In the genomic region with DNA sequence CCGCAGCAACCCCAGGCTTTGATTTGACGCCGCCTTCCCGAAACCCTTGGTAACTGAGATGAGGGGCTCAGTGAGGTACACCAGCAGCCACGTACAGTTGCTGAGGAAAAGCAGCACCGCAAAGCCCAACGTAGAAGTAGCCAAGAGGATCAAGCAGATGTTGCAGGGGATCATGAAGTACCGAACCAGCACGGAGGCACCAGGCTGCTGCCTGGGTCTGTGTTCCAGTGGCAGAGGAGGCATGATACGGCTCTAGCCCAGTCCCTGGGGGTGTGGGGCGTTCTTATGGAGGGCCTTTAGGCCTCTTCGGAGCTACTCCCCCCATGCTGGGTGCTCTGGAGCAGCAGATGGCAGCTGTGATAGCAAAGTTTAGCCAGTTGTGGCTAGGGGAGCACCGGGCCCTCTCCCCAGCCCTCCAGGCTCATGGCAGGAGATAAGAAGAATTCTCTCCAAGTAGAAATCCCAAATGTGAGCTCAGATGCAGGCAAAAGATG, we compare ENCODE assay signal across 11 mouse cellular contexts. TPM values are rescaled to one million over a fixed set of nuclear protein-coding genes. Genes with fewer than 3 reads are reported as not detected.
DNase-seq lines count a peak whose midpoint lies in the region; ATAC-seq lines count a peak whose summit lies in the region.
"Had no signal": no experiment of that assay in that cellular context is flagged by ENCODE, and none has a peak within 500 bp of the region (broad histone marks: within the 10 kb centered on the region; RNA-seq: fewer than 3 reads in every experiment).

No protein-coding gene starts in this region.

- intact Hi-C loops in heart, postnatal 10 days (cut with DNase I): no loop called here

- peak overlapping the region; percentile 38 for H3K4me3 ChIP-seq in heart, embryonic 15.5 days
- peak overlapping the region; percentile 62 for H3K4me3 ChIP-seq in hindbrain, embryonic 13.5 days
- H3K4me3 ChIP-seq in midbrain, embryonic 13.5 days (replicated peaks): peak overlapping the region; percentile 58

- peaks cover 60% of the 10 kb centered on the region for H3K4me1 ChIP-seq in heart, embryonic 15.5 days (replicated peaks)
- H3K4me1 ChIP-seq in hindbrain, embryonic 13.5 days (replicated peaks): peaks cover 100% of the 10 kb centered on the region
- peaks cover 98% of the 10 kb centered on the region for H3K4me1 ChIP-seq in midbrain, embryonic 13.5 days (replicated peaks)

- H3K27ac ChIP-seq in heart, embryonic 15.5 days: peak overlapping the region; percentile 40
- peak overlapping the region; percentile 98 for H3K27ac ChIP-seq in hindbrain, embryonic 13.5 days
- H3K27ac ChIP-seq in midbrain, embryonic 13.5 days: peak overlapping the region; percentile 96

- 76% methylated on average over 13 of the region's 13 CpGs for WGBS in heart, embryonic 15.5 days
- 49% methylated on average over 13 of the region's 13 CpGs for WGBS in hindbrain, embryonic 13.5 days
- WGBS in midbrain, embryonic 13.5 days: 36% methylated on average over 13 of the region's 13 CpGs

- H3K9ac ChIP-seq in heart, embryonic 15.5 days: peak overlapping the region; percentile 56
- H3K9ac ChIP-seq in hindbrain, embryonic 13.5 days: peak overlapping the region; percentile 90
- H3K9ac ChIP-seq in midbrain, embryonic 13.5 days (replicated peaks): peak overlapping the region; percentile 88

- ATAC-seq in heart, embryonic 15.5 days (replicated peaks; ENCODE audit: insufficient number of reproducible peaks, insufficient read depth, low FRiP score, low read depth): no peak
- no peak for ATAC-seq in hindbrain, embryonic 13.5 days (ENCODE audit: low FRiP score)
- peak; percentile 25; the same call in 1 of the 2 replicates for ATAC-seq in midbrain, embryonic 13.5 days

- H3K36me3 ChIP-seq in heart, embryonic 15.5 days: no peaks in the 10 kb centered on the region; the same call in 1 of the 2 replicates
- peaks cover 21% of the 10 kb centered on the region for H3K36me3 ChIP-seq in hindbrain, embryonic 13.5 days
- peaks cover 27% of the 10 kb centered on the region for H3K36me3 ChIP-seq in midbrain, embryonic 13.5 days
- H3K36me3 ChIP-seq: G1E had no signal

- no peaks in the 10 kb centered on the region for H3K9me3 ChIP-seq in heart, embryonic 15.5 days (replicated peaks)
- H3K9me3 ChIP-seq in hindbrain, embryonic 13.5 days: no peaks in the 10 kb centered on the region
- H3K9me3 ChIP-seq in midbrain, embryonic 13.5 days: no peaks in the 10 kb centered on the region
- H3K9me3 ChIP-seq: G1E had no signal

- no peak for DNase-seq in heart, postnatal 10 days
- DNase-seq in c-Kit-positive CD71-positive TER-119-negative erythroid progenitor cells, embryonic 14.5 days (ENCODE audit: low read depth): peak; percentile 36
- DNase-seq in cerebellum, adult 9-10 months: no peak
- DNase-seq in kidney, adult 18-20 months: no peak
- no peak for DNase-seq in left cerebral cortex, adult 18-20 months (ENCODE audit: low spot score in 2 of 2)
- DNase-seq: lung, postnatal 36 days; thymus, adult 2 months had no signal

- H3K27me3 ChIP-seq in heart, embryonic 15.5 days: no peaks in the 10 kb centered on the region
- no peaks in the 10 kb centered on the region for H3K27me3 ChIP-seq in hindbrain, embryonic 13.5 days
- no peaks in the 10 kb centered on the region for H3K27me3 ChIP-seq in midbrain, embryonic 13.5 days

- H3K4me2 ChIP-seq in heart, embryonic 15.5 days: peak overlapping the region; percentile 65
- H3K4me2 ChIP-seq in hindbrain, embryonic 13.5 days: peak overlapping the region; percentile 86
- H3K4me2 ChIP-seq in midbrain, embryonic 13.5 days (replicated peaks): peak overlapping the region; percentile 80

RNA-seq across cellular contexts. Expression of a gene that starts 11.8 kb away (rescaled TPM):
- polyA plus RNA-seq in heart, embryonic 15.5 days (2015; fragmentation: Nextera tagmentation; extraction: Ambion mirVana): 38.0 and 51.4 TPM in 2 replicates
- total RNA-seq in heart, postnatal 10 days (2021): 100 to 1,000 TPM in 1 of 2 experiments, 10 to 100 TPM in 1; 92.1 to 104 TPM
- 120 and 132 TPM in 2 replicates for polyA plus RNA-seq in hindbrain, embryonic 13.5 days (2015; fragmentation: Nextera tagmentation; extraction: Ambion mirVana)
- polyA plus RNA-seq in midbrain, embryonic 13.5 days (2015; fragmentation: Nextera tagmentation; extraction: Ambion mirVana): 129 and 142 TPM in 2 replicates
- 100 to 1,000 TPM; 118 to 129 TPM for total RNA-seq in left cerebral cortex, adult 18-20 months (2021)

RNA-seq across cellular contexts. Expression of a gene that starts 15.1 kb away (rescaled TPM):
- polyA plus RNA-seq in heart, embryonic 15.5 days (2015; fragmentation: Nextera tagmentation; extraction: Ambion mirVana): 2.7 and 8.7 TPM in 2 replicates
- 1 to 10 TPM; 1.3 TPM for total RNA-seq in heart, postnatal 10 days (2021)
- 1.4 and 1.7 TPM in 2 replicates for polyA plus RNA-seq in hindbrain, embryonic 13.5 days (2015; fragmentation: Nextera tagmentation; extraction: Ambion mirVana)
- polyA plus RNA-seq in midbrain, embryonic 13.5 days (2015; fragmentation: Nextera tagmentation; extraction: Ambion mirVana): 1.2 and 2.0 TPM in 2 replicates
- 1 to 10 TPM in 1 of 2 experiments, under 1 TPM in 1; 0.63 to 1.4 TPM for total RNA-seq in left cerebral cortex, adult 18-20 months (2021)

RNA-seq across cellular contexts. Expression of a gene that starts 17.6 kb away (rescaled TPM):
- polyA plus RNA-seq in heart, embryonic 15.5 days (2015; fragmentation: Nextera tagmentation; extraction: Ambion mirVana): 3.0 and 5.0 TPM in 2 replicates
- total RNA-seq in heart, postnatal 10 days (2021): 1 to 10 TPM; 6.1 to 8.2 TPM
- polyA plus RNA-seq in hindbrain, embryonic 13.5 days (2015; fragmentation: Nextera tagmentation; extraction: Ambion mirVana): 4.9 and 6.8 TPM in 2 replicates
- polyA plus RNA-seq in midbrain, embryonic 13.5 days (2015; fragmentation: Nextera tagmentation; extraction: Ambion mirVana): 5.3 and 6.9 TPM in 2 replicates
- 1 to 10 TPM; 5.8 to 6.0 TPM for total RNA-seq in left cerebral cortex, adult 18-20 months (2021)
- polyA plus RNA-seq: G1E had no signal

RNA-seq across cellular contexts. Expression of a gene that starts 30.2 kb away (rescaled TPM):
- 9.7 and 10.8 TPM in 2 replicates for polyA plus RNA-seq in heart, embryonic 15.5 days (2015; fragmentation: Nextera tagmentation; extraction: Ambion mirVana)
- total RNA-seq in heart, postnatal 10 days (2021): 100 to 1,000 TPM; 138 to 156 TPM
- polyA plus RNA-seq in hindbrain, embryonic 13.5 days (2015; fragmentation: Nextera tagmentation; extraction: Ambion mirVana): 2.5 and 2.7 TPM in 2 replicates
- 2.3 and 2.5 TPM in 2 replicates for polyA plus RNA-seq in midbrain, embryonic 13.5 days (2015; fragmentation: Nextera tagmentation; extraction: Ambion mirVana)
- total RNA-seq in left cerebral cortex, adult 18-20 months (2021): under 1 TPM; 0.19 to 0.33 TPM
- polyA plus RNA-seq: G1E had no signal

RNA-seq across cellular contexts. Expression of a gene that starts 49.2 kb away (rescaled TPM):
- 11.6 and 17.5 TPM in 2 replicates for polyA plus RNA-seq in heart, embryonic 15.5 days (2015; fragmentation: Nextera tagmentation; extraction: Ambion mirVana)
- total RNA-seq in heart, postnatal 10 days (2021): 1 to 10 TPM; 8.5 to 9.2 TPM
- 26.4 and 26.6 TPM in 2 replicates for polyA plus RNA-seq in hindbrain, embryonic 13.5 days (2015; fragmentation: Nextera tagmentation; extraction: Ambion mirVana)
- 26.4 and 28.3 TPM in 2 replicates for polyA plus RNA-seq in midbrain, embryonic 13.5 days (2015; fragmentation: Nextera tagmentation; extraction: Ambion mirVana)
- 10 to 100 TPM; 34.2 to 40.1 TPM for total RNA-seq in left cerebral cortex, adult 18-20 months (2021)

Comparison
In these comparisons a context has a peak if more than half of its experiments do, and no peak if none do; other contexts are left out.
1. H3K27ac ChIP-seq: peak in every context shown above with its lines; median percentile 98 in hindbrain, embryonic 13.5 days; 96 in midbrain, embryonic 13.5 days; 40 in heart, embryonic 15.5 days.